Mouse (Mus musculus): ENCODE measurements around the gene Clec4a3.
"Not testable (repeated sequence)": the region's sequence is repeated elsewhere in the genome, so short reads cannot be mapped to it uniquely, and the experiment has no call there.

The Clec4a3 gene

GRCm38 (mm10) chr6:122952401-122952800 is at the start of gene Clec4a3:
Gene Clec4a3 (plus strand): TSS chr6:122952515.
- DNase-seq (ENCODE audit: low spot score in 2 of 2): no peak

GRCm38 (mm10) chr6:122919922-122920321 is 32.4 kb upstream of the Clec4a3 start:
- DNase-seq (ENCODE audit: low spot score in 2 of 2): no peak

GRCm38 (mm10) chr6:122921451-122921850 is 30.9 kb upstream of the Clec4a3 start, which contains the start of gene Clec4a1:
Gene Clec4a1 (plus strand): TSS chr6:122921848.
- DNase-seq (ENCODE audit: low spot score in 2 of 2): no peak

GRCm38 (mm10) chr6:122934845-122935244 is 17.5 kb upstream of the Clec4a3 start:
- no peak for DNase-seq (ENCODE audit: low spot score in 2 of 2)

GRCm38 (mm10) chr6:122939618-122940017 is 12.7 kb upstream of the Clec4a3 start:
- DNase-seq (ENCODE audit: low spot score in 2 of 2): no peak

- DNase-seq (ENCODE audit: low spot score in 2 of 2): no peak
These were observed 5.6 kb upstream of the Clec4a3 start for GRCm38 (mm10) chr6:122946760-122947159.

GRCm38 (mm10) chr6:122964562-122964961 is 12.2 kb downstream of the Clec4a3 start:
- no peak for DNase-seq (ENCODE audit: low spot score in 2 of 2)

GRCm38 (mm10) chr6:122969048-122969447 is 16.7 kb downstream of the Clec4a3 start:
- DNase-seq (ENCODE audit: low spot score in 2 of 2): no peak

GRCm38 (mm10) chr6:122989876-122990437 is 37.6 kb downstream of the Clec4a3 start, which contains the start of gene Clec4a4:
Gene Clec4a4 (plus strand): TSS chr6:122990367.
- no peak for DNase-seq (ENCODE audit: low spot score in 2 of 2)

- DNase-seq (ENCODE audit: low spot score in 2 of 2): not testable (repeated sequence)
These were observed 52.4 kb downstream of the Clec4a3 start for GRCm38 (mm10) chr6:123004696-123005095.

- no peak for DNase-seq (ENCODE audit: low spot score in 2 of 2)
These were observed 53.3 kb downstream of the Clec4a3 start for GRCm38 (mm10) chr6:123005591-123005990.

All from thymus, postnatal 10 days (tissue).